Mouse (Mus musculus) liver (tissue): ENCODE measurements at regions not wholly inside any gene's neighbourhood (a gene's known extent, or its start where the extent isn't known, plus 50 kb on each side); places are given as distances from the start of the nearest gene placed in this dataset.
"Not testable (repeated sequence)": the region's sequence is repeated elsewhere in the genome, so short reads cannot be mapped to it uniquely, and the experiment has no call there.

Source experiments
- DNase-seq: peaks from one replicate; pipeline ENCODE4 v3.0.0-alpha.2; 2020; ENCODE audit warnings: mixed read lengths

DNA sequence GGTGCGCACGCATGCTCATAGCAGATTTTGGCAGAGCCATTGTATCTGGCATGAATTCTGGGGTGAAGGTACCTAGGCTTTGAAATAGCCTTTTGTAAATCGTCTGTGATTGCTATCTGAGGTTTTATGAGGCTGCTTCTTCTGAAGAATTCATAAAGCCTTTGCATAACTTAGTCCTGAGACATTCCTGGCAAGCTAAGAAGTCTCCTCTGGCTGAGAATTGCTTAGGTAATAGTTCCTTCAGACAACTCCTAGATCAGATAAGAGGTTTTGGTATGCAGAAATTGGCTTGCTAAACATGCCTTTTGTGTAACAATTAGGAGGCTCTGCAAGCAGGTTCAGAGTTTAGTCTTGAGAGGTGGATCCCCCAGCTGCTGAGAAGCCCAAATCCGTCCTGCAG, 82.7 kb downstream of the Pmp22 start:
- no peak for DNase-seq

GRCm38 (mm10) chr11:63213043-63213442, 84.3 kb downstream of the Pmp22 start:
- peak; percentile 76 for DNase-seq

DNA sequence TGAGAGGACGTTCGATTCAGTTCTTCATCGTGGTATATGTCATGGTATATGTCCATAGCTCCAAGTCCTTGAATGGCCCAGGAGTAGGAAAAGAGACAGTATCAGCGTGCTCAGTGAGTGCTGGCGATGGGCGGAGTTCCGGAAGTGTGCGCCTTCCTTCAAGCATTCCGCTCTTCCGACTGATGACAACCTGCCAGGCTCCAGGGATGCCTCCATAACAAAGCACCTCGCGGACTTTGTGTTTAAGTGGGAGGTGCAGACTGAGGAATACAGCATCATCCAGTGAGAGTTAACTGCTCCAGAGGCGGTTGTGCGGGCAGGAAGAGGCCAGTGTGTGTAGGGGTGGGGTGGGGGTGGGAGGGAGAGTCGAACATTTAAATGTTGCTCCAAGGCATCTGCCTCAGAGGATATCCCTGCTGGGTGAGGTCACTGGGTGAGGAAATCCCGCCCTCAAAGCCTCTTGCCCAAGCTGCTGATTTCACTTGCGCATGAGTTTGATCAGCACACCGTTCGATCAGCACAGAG, 85.2 kb downstream of the Pmp22 start:
- DNase-seq, result no peak

- no peak for DNase-seq
Observed at GRCm38 (mm10) chr11:63215993-63216392, 87.2 kb downstream of the Pmp22 start.

- DNase-seq, result no peak
Observed at GRCm38 (mm10) chr11:63217049-63217448, 88.3 kb downstream of the Pmp22 start.

- DNase-seq, result no peak
Observed at GRCm38 (mm10) chr11:63226471-63226870, 97.7 kb downstream of the Pmp22 start.

- DNase-seq, result no peak
Observed at GRCm38 (mm10) chr11:63230786-63231185, 102.0 kb downstream of the Pmp22 start.

- DNase-seq, result no peak
Observed at GRCm38 (mm10) chr11:63233172-63233966, 104.6 kb downstream of the Pmp22 start.

GRCm38 (mm10) chr11:63234481-63234880, 105.7 kb downstream of the Pmp22 start:
- no peak for DNase-seq

GRCm38 (mm10) chr11:63238655-63239054, 109.9 kb downstream of the Pmp22 start:
- no peak for DNase-seq

DNA sequence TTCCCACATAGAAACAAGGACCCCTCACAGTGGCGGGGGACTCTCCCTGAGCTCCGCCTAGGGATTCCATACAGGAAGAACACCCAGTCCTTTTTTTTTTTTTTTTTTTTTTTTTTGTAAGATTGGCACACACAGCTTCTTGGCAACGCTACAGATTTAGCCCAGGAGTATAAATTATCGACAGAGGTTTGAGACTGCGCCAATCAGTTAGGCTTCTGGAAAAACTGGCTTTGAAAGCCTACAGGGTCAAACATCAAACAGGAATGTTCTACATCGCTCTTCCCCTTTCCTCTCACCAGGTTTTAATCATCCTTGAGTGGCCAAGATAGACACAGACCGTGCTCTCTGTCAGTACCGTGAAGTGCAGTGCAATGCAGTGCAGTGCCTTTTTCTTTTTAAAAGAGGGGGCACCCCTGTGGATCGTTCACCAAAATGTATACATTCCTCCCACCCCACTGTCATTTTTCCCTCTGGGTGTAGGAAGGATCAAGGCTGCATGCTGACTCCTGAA, 115.2 kb downstream of the Pmp22 start:
- DNase-seq, result no peak

DNA sequence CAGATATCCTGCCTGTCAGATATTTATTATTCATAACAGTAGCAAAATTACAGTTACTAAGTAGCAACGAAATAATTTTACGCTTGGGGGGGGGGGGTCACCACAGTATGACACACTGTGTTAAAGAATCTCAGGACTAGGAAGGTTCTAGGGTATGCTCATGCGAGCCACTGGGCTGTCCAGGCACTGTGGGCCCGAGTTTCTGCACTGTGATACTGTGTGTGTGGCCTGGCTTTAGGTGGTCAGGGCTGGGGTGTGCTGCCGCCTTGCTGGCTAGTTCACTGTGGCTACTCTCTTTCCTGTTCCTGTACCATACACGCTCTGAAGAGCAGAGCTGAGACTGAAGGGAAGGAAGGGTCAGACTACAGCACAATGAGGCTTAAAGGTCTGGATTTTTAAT, 116.3 kb downstream of the Pmp22 start:
- DNase-seq, result no peak

GRCm38 (mm10) chr11:63246052-63246661, 117.4 kb downstream of the Pmp22 start:
- no peak for DNase-seq

DNA sequence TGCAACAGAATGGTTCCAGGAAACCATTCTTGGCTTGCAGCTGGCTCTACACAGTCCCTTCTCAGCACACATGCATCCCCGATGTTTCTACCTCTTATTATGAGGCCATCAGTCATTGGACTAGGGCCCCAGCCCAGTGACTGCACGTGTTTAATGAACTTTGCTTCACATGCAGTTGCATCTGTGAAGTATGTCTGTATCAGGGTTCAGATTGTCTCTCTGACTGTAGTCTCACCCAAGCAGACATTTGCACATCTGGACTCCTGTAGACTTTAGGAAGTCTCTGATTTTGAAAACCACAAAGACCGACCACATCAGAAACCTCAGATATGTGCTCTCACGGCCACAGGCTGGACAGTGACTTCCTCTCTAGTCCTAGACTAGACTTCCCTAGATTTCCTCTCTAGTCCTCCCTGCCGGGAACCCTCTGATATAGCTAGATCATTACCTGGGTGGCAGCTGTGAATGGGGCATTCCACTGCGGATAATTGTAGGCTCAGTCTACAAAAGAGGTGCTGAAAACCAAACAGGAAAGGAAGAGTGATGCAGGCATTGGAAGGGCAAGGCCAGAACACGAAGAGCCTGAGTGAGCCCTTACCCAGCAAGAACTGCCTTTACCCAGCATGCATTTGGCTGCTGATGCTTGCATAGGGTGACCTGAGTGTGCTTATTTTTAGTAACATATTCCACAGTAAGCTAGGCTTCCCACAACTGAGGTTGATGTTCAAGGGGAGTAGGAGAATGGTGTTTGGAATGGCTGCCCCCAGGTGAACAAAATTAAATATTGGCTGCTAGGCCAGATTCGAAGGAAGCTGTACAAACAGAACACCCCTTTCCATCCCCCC, 123.5 kb downstream of the Pmp22 start:
- no peak for DNase-seq

- no peak for DNase-seq
Observed at GRCm38 (mm10) chr11:63252968-63253602, 124.3 kb downstream of the Pmp22 start.

- peak; percentile 8 for DNase-seq
Observed at GRCm38 (mm10) chr11:63264432-63265061, 135.8 kb downstream of the Pmp22 start.

DNA sequence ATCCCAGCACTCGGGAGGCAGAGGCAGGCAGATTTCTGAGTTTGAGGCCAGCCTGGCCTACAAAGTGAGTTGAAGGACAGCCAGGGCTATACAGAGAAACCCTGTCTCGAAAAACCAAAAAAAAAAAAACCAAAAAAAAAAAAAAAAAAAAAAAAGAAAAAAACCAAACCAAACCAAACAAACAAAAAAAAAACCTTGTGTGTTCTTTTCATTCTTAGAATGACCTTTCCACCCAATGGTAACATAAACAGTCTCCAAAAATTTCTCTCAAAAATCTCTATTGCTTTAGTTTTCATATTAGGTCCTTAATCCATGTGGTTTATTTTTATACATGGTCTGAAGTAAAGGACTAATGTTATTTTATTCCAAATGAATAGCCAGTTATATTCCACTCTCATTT, 137.5 kb downstream of the Pmp22 start:
- DNase-seq, result not testable (repeated sequence)

DNA sequence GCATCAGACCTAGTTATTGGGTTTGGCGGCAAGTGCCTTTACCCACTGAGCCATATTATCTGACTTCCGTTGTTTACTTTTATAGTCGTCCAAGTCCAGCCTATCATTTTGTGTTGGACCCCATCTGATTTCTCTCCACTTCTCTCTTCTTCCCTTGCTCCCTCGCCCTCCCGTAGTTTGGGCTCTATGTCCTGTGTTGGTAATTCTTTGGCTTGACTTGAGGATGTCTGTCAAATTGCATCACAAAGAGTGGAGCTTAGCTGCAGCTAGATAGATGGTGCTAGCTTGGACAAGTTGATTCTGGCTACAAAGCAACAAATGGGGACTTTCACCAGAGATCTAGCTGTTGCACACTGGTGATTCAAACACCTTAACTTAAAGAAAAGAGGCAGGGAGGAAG, 147.9 kb downstream of the Pmp22 start:
- no peak for DNase-seq

DNA sequence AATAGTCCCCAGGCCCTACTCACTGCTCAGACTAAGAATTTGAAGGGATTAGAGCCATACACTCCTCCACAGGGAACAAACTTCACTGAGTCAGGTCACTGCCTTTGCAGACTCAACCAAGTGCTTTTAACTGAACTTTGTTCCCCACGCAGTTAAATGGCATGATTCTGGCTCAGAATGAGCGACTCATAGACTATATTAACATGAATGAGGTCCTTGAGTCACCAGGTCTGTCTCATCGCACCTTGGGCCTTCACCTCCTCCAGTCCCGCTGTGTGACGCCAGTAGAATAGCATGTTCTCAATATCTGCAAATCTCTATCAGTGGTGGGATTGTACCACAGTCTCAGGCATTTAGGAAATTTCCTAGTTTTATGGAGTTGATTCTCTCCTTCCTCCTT, 153.1 kb downstream of the Pmp22 start:
- no peak for DNase-seq

DNA sequence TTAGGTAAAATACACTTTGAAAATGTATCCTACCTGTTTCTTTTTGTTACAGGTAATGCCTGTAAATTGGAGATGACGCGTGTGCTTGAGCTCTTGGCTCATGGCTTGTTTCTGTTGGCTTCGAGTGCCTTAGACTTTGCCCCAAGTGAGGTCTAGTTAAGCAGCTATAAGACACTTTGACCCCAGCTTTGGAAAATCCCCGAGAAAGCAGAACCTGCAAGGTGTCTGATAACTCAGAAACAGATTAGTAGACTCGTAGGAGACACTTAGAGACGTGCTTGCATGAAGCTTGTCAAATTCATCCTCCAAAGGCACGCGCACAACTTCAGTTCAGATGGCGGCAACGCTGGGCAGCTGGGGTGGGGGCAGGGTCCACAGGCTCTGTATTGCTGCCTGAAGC, 153.8 kb downstream of the Pmp22 start:
- no peak for DNase-seq

- DNase-seq, result no peak
Observed at GRCm38 (mm10) chr11:63286026-63286425, 157.2 kb downstream of the Pmp22 start.

DNA sequence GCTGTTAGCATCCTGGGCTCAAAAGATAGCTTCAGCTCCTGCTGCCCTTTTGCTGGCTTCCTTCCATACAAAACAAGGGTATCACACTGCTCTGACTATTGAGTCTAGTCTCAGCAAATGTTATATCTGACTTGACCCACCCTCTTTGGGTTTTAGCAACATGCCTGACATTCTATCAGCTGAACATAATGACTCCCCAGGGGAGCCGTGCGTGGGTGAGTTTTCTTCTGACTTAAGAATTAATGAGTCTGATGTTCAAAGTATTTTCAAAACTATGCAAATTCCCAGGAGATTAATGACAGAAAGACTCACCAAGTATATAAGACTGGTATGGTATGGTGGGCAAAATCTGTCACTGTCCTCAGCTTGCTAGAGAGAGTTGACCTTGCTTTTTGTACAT, 159.0 kb downstream of the Pmp22 start:
- no peak for DNase-seq
